Comparison of ENCODE assay signal across 27 mouse cellular contexts in the genomic region with DNA sequence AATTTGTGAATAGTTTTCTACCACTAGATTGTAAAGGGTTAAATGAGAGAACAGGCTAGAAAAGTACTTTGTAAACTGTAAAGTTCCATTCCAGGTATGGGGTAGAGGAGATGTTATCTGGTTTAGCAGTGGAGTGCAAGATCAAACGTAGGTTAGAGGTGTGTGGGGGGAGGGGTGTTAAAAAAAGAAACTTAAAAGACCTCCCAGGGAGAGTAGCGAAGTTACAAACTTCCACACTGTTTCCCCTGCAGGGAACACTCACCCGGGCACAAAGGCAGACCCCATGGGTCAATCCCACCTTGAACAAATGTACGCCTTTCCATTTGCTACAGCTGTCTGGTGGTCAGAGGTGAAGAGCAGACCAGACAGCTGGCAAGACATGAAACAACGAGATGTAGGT. TPM values are rescaled to one million over a fixed set of nuclear protein-coding genes. Genes with fewer than 3 reads are reported as not detected.
A peak's percentile ranks its signal among the peaks of the same experiment; 100 is the strongest.
DNase-seq lines count a peak whose midpoint lies in the region; ATAC-seq lines count a peak whose summit lies in the region.
"Had no signal": no experiment of that assay in that cellular context is flagged by ENCODE, and none has a peak within 500 bp of the region (broad histone marks: within the 10 kb centered on the region; RNA-seq: fewer than 3 reads in every experiment).

No protein-coding gene starts in this region.

- WGBS in kidney, embryonic 15.5 days = 20% methylated on average over 5 of the region's 5 CpGs
- WGBS in limb, embryonic 13.5 days = 6% methylated on average over 5 of the region's 5 CpGs

- DNase-seq in kidney, postnatal 4 days = no peak
- DNase-seq in CD4-positive helper T cell, adult 2 months (ENCODE audit: low read depth, low spot score) = peak; percentile 79
- peak; percentile 54 for DNase-seq in ES-CJ7 (ENCODE audit: low read depth, low spot score)
- no peak for DNase-seq in spleen, postnatal 4 days (ENCODE audit: low spot score in 2 of 2)
- no peak for DNase-seq in layer of hippocampus, postnatal 14 days (ENCODE audit: low spot score in 2 of 2)
- DNase-seq in c-Kit-positive CD71-positive TER-119-positive erythroid progenitor cells, embryonic 14.5 days (ENCODE audit: low spot score) = no peak
- DNase-seq: cerebellum, adult 18-20 months; cerebellum, postnatal 14 days; gastrocnemius, postnatal 36 days; heart, adult 2 months; heart, postnatal 36 days; right cerebral cortex, adult 18-20 months had no signal

- no peaks in the 10 kb centered on the region for H3K36me3 ChIP-seq in kidney, embryonic 15.5 days
- H3K36me3 ChIP-seq in limb, embryonic 13.5 days = no peaks in the 10 kb centered on the region
- H3K36me3 ChIP-seq: embryonic facial prominence, embryonic 13.5 days; forebrain, embryonic 12.5 days; hindbrain, embryonic 13.5 days; limb, embryonic 15.5 days; liver, embryonic 15.5 days; midbrain, embryonic 10.5 days had no signal

- H3K4me2 ChIP-seq in kidney, embryonic 15.5 days = 0 out of 2 replicates have a peak overlapping the region, but pooled peaks have one; percentile 17
- 0 out of 2 replicates have a peak overlapping the region, but pooled peaks have one; percentile 9 for H3K4me2 ChIP-seq in limb, embryonic 13.5 days (replicated peaks)
- H3K4me2 ChIP-seq: embryonic facial prominence, embryonic 13.5 days; forebrain, embryonic 12.5 days; hindbrain, embryonic 13.5 days; limb, embryonic 15.5 days; liver, embryonic 15.5 days had no signal

- H3K9me3 ChIP-seq in kidney, embryonic 15.5 days (replicated peaks) = no peaks in the 10 kb centered on the region
- H3K9me3 ChIP-seq in limb, embryonic 13.5 days = no peaks in the 10 kb centered on the region
- H3K9me3 ChIP-seq: embryonic facial prominence, embryonic 13.5 days; forebrain, embryonic 12.5 days; hindbrain, embryonic 13.5 days; limb, embryonic 15.5 days; liver, embryonic 15.5 days; midbrain, embryonic 10.5 days had no signal

- H3K27me3 ChIP-seq in kidney, embryonic 15.5 days = 0 out of 2 replicates have a peak, but pooled peaks cover 4% of the 10 kb centered on the region
- H3K27me3 ChIP-seq in limb, embryonic 13.5 days = peaks cover 27% of the 10 kb centered on the region
- H3K27me3 ChIP-seq: hindbrain, embryonic 13.5 days had no signal

- H3K9ac ChIP-seq in kidney, embryonic 15.5 days = no peak overlapping the region
- no peak overlapping the region for H3K9ac ChIP-seq in limb, embryonic 13.5 days
- H3K9ac ChIP-seq: embryonic facial prominence, embryonic 13.5 days; forebrain, embryonic 12.5 days; hindbrain, embryonic 13.5 days; limb, embryonic 15.5 days; liver, embryonic 15.5 days had no signal

- H3K4me1 ChIP-seq in kidney, embryonic 15.5 days = peaks cover 46% of the 10 kb centered on the region
- H3K4me1 ChIP-seq in limb, embryonic 13.5 days = peaks cover 20% of the 10 kb centered on the region
- H3K4me1 ChIP-seq: liver, embryonic 15.5 days had no signal

- no peak for ATAC-seq in kidney, embryonic 15.5 days (replicated peaks; ENCODE audit: low FRiP score)
- ATAC-seq in limb, embryonic 13.5 days (ENCODE audit: low FRiP score, low read depth) = no peak
- ATAC-seq: inflammation-experienced regulatory T-cells, adult 6 months; lung, postnatal 0 days; midbrain, embryonic 16.5 days had no signal

- no peak overlapping the region for H3K27ac ChIP-seq in kidney, embryonic 15.5 days
- H3K27ac ChIP-seq in limb, embryonic 13.5 days = no peak overlapping the region
- H3K27ac ChIP-seq: embryonic facial prominence, embryonic 13.5 days; heart, adult 2 months; hindbrain, embryonic 13.5 days; limb, embryonic 15.5 days; liver, embryonic 15.5 days; midbrain, embryonic 10.5 days had no signal

- no peak overlapping the region for H3K4me3 ChIP-seq in kidney, embryonic 15.5 days (replicated peaks)
- H3K4me3 ChIP-seq in limb, embryonic 13.5 days = no peak overlapping the region
- H3K4me3 ChIP-seq: embryonic facial prominence, embryonic 13.5 days; erythroblast, embryonic 14.5 days; forebrain, embryonic 12.5 days; heart, adult 2 months; hindbrain, embryonic 13.5 days; limb, embryonic 15.5 days; liver, embryonic 15.5 days; midbrain, embryonic 10.5 days; myocyte had no signal

RNA-seq across cellular contexts. Expression of a gene that starts 42.2 kb away (rescaled TPM):
- polyA plus RNA-seq in kidney, embryonic 15.5 days (2015; fragmentation: Nextera tagmentation; extraction: Ambion mirVana) = 0.64 and 0.81 TPM in 2 replicates
- 1.1 and 1.5 TPM in 2 replicates for polyA plus RNA-seq in limb, embryonic 13.5 days (2015; fragmentation: Nextera tagmentation; extraction: Ambion mirVana)
- not detected for total RNA-seq in layer of hippocampus, postnatal 14 days (2021)
- total RNA-seq: layer of hippocampus, postnatal 25 days; left cerebral cortex, postnatal 14 days had no signal
- polyA plus RNA-seq: erythroblast, embryonic 14.5 days; inflammation-experienced regulatory T-cells, adult 6 months; midbrain, embryonic 16.5 days had no signal

RNA-seq across cellular contexts. Expression of a gene that starts 48.7 kb away (rescaled TPM):
- 2.2 and 3.6 TPM in 2 replicates for polyA plus RNA-seq in kidney, embryonic 15.5 days (2015; fragmentation: Nextera tagmentation; extraction: Ambion mirVana)
- polyA plus RNA-seq in limb, embryonic 13.5 days (2015; fragmentation: Nextera tagmentation; extraction: Ambion mirVana) = 1.5 and 2.5 TPM in 2 replicates
- total RNA-seq in layer of hippocampus, postnatal 14 days (2021) = not detected
- total RNA-seq: layer of hippocampus, postnatal 25 days; left cerebral cortex, postnatal 14 days had no signal
- polyA plus RNA-seq: erythroblast, embryonic 14.5 days; forebrain, embryonic 12.5 days; inflammation-experienced regulatory T-cells, adult 6 months had no signal

Comparison
In these comparisons a context has a peak if more than half of its experiments do, and no peak if none do; other contexts are left out.
1. DNase-seq: peak in CD4-positive helper T cell, adult 2 months (single experiment) and ES-CJ7 (single experiment); none in kidney, postnatal 4 days (0 of 2), spleen, postnatal 4 days (0 of 2), layer of hippocampus, postnatal 14 days (0 of 2) and c-Kit-positive CD71-positive TER-119-positive erythroid progenitor cells, embryonic 14.5 days (single experiment).